Mouse (Mus musculus): ENCODE measurements around the gene Prickle4. TPM values are rescaled to one million over a fixed set of nuclear protein-coding genes. Genes with fewer than 3 reads are reported as not detected.
A peak's percentile ranks its signal among the peaks of the same experiment; 100 is the strongest.

Prickle4 gene
- polyA plus RNA-seq, 2 experiments = 0.23 TPM; not detected in 1

DNA sequence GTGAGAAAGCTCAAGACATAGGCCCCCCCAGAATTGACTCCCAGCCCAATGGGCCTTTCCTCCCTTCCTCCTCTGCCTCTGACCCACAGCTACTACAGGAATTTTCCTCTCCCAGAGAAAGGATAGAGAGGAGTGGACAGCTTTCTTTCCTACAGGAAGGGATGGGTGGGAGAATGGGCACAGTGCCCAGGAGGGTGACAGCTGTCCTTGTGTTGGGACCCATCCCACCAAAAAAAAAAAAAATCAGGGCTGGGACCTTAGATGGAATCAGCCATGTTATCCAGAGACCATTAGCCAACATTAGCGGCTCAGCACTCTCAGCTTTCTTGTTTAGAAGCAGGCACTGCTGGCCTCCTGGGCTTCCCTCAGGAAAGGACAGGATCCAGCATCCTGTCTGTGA, 11.7 kb upstream of the Prickle4 start:
- TF ChIP-seq EP300 (IDR thresholded peaks at IDR 0.05; ENCODE audit: low read depth) (no peak), CTCF (IDR thresholded peaks at IDR 0.05; ENCODE audit: low read depth) (no peak)
- H3K4me1 ChIP-seq (replicated peaks; ENCODE audit: control insufficient read depth in 2 of 2, insufficient read depth in 2 of 2, low read length in 1 of 2) = 0 out of 4 replicates have a peak, but pooled peaks cover 0 to 2% of the 10 kb centered on the region in 2 experiments
- WGBS (ENCODE audit: insufficient replicate concordance) = 41% methylated on average over 1 of the region's 1 CpGs
- ATAC-seq (ENCODE audit: insufficient read depth) (no peak), DNase-seq (ENCODE audit: low read depth in 3 of 3, low spot score in 3 of 3) (no peak)
- peaks cover 15% of the 10 kb centered on the region for H3K27me3 ChIP-seq (ENCODE audit: control insufficient read depth, insufficient read depth, low read length)
- H3K36me3 ChIP-seq (replicated peaks; ENCODE audit: control insufficient read depth, insufficient read depth, low read depth) = no peaks in the 10 kb centered on the region
- no peak overlapping the region for H3K27ac ChIP-seq
- H3K4me3 ChIP-seq (ENCODE audit: insufficient read depth in 1 of 2, low read depth in 2 of 2, low read length in 2 of 2) = no peak overlapping the region
- no peak overlapping the region for H3K4me2 ChIP-seq (ENCODE audit: low read depth)
- H3K9ac ChIP-seq (replicated peaks) = no peak overlapping the region
- no peaks in the 10 kb centered on the region for H3K9me3 ChIP-seq (ENCODE audit: control insufficient read depth, low read length)

DNA sequence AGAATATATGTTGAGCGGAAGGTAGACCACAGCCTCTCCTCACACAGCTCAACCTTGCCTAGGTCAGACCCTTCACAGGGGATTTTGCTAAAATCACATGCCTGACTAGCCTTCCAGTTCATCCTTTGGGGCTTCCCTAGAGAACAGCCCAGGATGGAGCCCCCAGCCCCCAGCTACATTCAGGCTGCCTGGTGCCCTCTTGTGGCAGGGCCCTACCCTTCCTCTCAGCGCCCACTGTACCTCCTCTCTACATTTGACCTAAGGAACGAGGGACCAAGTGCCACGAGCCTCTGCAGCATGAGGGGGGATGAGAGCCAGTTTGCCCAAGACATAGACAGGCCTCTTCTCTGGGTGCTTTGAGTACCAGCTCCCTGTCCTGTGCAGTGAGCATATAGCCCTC, 10.2 kb upstream of the Prickle4 start:
- WGBS (ENCODE audit: insufficient replicate concordance) = 62% methylated on average over 4 of the region's 4 CpGs
- Histone ChIP-seq H3K27me3 (ENCODE audit: control insufficient read depth, insufficient read depth, low read length) (peaks cover 15% of the 10 kb centered on the region), H3K9ac (replicated peaks) (no peak overlapping the region)

GRCm38 (mm10) chr17:47703556-47703955, 9.0 kb upstream of the Prickle4 start:
- no peak overlapping the region for H3K9ac ChIP-seq (replicated peaks)
- H3K4me3 ChIP-seq (ENCODE audit: insufficient read depth in 1 of 2, low read depth in 2 of 2, low read length in 2 of 2) = no peak overlapping the region
- TF ChIP-seq EP300 (IDR thresholded peaks at IDR 0.05; ENCODE audit: low read depth) (no peak), CTCF (IDR thresholded peaks at IDR 0.05; ENCODE audit: low read depth) (no peak)
- ATAC-seq (ENCODE audit: insufficient read depth) = no peak
- no peak overlapping the region for H3K4me2 ChIP-seq (ENCODE audit: low read depth)
- DNase-seq (ENCODE audit: low read depth in 3 of 3, low spot score in 3 of 3) = no peak
- 19% methylated on average over 20 of the region's 20 CpGs for WGBS (ENCODE audit: insufficient replicate concordance)
- no peaks in the 10 kb centered on the region for H3K36me3 ChIP-seq (replicated peaks; ENCODE audit: control insufficient read depth, insufficient read depth, low read depth)
- H3K9me3 ChIP-seq (ENCODE audit: control insufficient read depth, low read length) = no peaks in the 10 kb centered on the region
- no peaks in the 10 kb centered on the region; a peak in 1 of 4 replicates for H3K4me1 ChIP-seq (replicated peaks; ENCODE audit: control insufficient read depth in 2 of 2, insufficient read depth in 2 of 2, low read length in 1 of 2)
- H3K27ac ChIP-seq = no peak overlapping the region
- H3K27me3 ChIP-seq (ENCODE audit: control insufficient read depth, insufficient read depth, low read length) = peaks cover 15% of the 10 kb centered on the region

More for the DNA sequence above, 10.2 kb upstream of the Prickle4 start:
- Histone ChIP-seq H3K4me3 (ENCODE audit: insufficient read depth in 1 of 2, low read depth in 2 of 2, low read length in 2 of 2) (no peak overlapping the region), H3K4me2 (ENCODE audit: low read depth) (no peak overlapping the region), H3K36me3 (replicated peaks; ENCODE audit: control insufficient read depth, insufficient read depth, low read depth) (no peaks in the 10 kb centered on the region), H3K9me3 (ENCODE audit: control insufficient read depth, low read length) (no peaks in the 10 kb centered on the region), H3K27ac (no peak overlapping the region), H3K4me1 (replicated peaks; ENCODE audit: control insufficient read depth in 2 of 2, insufficient read depth in 2 of 2, low read length in 1 of 2) (no peaks in the 10 kb centered on the region; a peak in 1 of 4 replicates)
- no peak for DNase-seq (ENCODE audit: low read depth in 3 of 3, low spot score in 3 of 3)
- no peak for TF ChIP-seq EP300 (IDR thresholded peaks at IDR 0.05; ENCODE audit: low read depth)
- TF ChIP-seq CTCF (IDR thresholded peaks at IDR 0.05; ENCODE audit: low read depth) = peak; percentile 46
- ATAC-seq (ENCODE audit: insufficient read depth) = no peak

DNA sequence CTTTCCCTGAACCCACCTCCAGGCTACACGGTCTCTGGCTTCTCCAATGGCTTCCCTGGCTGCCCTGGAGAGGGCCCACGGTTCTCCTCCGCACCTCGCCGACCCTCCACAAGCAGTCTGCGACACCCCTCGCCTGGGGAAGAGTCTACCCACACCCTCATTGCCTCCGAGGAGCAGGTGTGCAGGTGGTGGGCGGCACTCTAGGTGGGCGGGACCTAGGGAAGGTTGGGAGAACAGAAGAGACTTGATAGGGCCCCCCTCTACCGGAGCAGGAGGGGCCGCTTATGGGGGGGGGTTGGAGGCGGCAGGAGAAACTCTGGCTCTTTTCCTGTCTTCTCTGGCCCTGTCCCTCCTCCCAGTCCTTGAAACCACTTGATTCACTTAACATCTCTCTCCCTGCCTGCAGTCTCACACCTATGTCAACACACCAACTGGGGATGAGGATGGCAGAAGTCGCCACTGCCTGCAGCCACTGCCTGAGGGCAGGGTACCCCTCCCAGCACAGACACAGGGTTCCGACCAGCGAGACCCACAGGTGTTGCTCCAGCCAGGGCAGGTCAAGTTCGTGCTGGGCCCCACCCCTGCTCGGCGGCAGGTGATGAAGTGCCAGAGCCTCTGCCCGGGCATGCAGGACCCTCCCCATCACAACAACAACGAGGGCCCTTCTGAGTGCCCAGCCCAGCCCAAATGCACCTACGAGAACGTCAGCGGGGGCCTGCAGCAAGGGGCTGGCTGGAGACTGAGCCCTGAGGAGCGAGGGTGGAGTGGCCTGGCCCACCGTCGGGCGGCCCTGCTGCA, 8.2 kb upstream of the Prickle4 start:
- no peak for ATAC-seq (ENCODE audit: insufficient read depth)
- peaks cover 15% of the 10 kb centered on the region for H3K27me3 ChIP-seq (ENCODE audit: control insufficient read depth, insufficient read depth, low read length)
- WGBS (ENCODE audit: insufficient replicate concordance) = 35% methylated on average over 28 of the region's 28 CpGs

DNA sequence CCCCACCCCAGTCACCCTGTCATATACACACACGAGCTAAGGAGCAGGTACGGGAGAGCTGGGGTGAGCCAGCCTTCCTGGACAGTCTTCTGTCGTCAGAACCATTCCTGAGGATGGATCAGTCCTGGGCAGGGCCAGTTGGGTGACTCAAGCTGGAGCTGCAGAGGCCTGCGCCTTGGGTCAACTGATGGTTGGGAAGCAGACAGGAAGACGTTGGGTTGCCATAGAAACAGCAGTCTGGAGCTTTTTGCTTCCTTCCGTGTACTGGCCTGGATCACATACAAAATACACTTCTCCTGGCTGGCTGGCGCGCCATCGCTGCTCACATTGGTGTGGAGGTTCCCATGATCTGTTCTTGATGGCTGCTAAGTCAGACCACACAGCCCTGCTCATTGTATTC, 7.3 kb upstream of the Prickle4 start:
- Histone ChIP-seq H3K27ac (no peak overlapping the region), H3K27me3 (ENCODE audit: control insufficient read depth, insufficient read depth, low read length) (peaks cover 18% of the 10 kb centered on the region), H3K9ac (replicated peaks) (no peak overlapping the region), H3K4me1 (replicated peaks; ENCODE audit: control insufficient read depth in 2 of 2, insufficient read depth in 2 of 2, low read length in 1 of 2) (peaks cover 0 to 1% of the 10 kb centered on the region in 2 experiments; a peak in 2 of 4 replicates), H3K9me3 (ENCODE audit: control insufficient read depth, low read length) (no peaks in the 10 kb centered on the region), H3K4me3 (ENCODE audit: insufficient read depth in 1 of 2, low read depth in 2 of 2, low read length in 2 of 2) (no peak overlapping the region), H3K36me3 (replicated peaks; ENCODE audit: control insufficient read depth, insufficient read depth, low read depth) (no peaks in the 10 kb centered on the region), H3K4me2 (ENCODE audit: low read depth) (no peak overlapping the region)
- no peak for TF ChIP-seq CTCF (IDR thresholded peaks at IDR 0.05; ENCODE audit: low read depth)
- no peak for TF ChIP-seq EP300 (IDR thresholded peaks at IDR 0.05; ENCODE audit: low read depth)
- no peak for ATAC-seq (ENCODE audit: insufficient read depth)
- WGBS (ENCODE audit: insufficient replicate concordance) = 65% methylated on average over 9 of the region's 9 CpGs
- no peak for DNase-seq (ENCODE audit: low read depth in 3 of 3, low spot score in 3 of 3)

More for the DNA sequence above, 8.2 kb upstream of the Prickle4 start:
- TF ChIP-seq EP300 (IDR thresholded peaks at IDR 0.05; ENCODE audit: low read depth) (no peak), CTCF (IDR thresholded peaks at IDR 0.05; ENCODE audit: low read depth) (no peak)
- H3K4me1 ChIP-seq (replicated peaks; ENCODE audit: control insufficient read depth in 2 of 2, insufficient read depth in 2 of 2, low read length in 1 of 2) = peaks cover 0 to 1% of the 10 kb centered on the region in 2 experiments; a peak in 2 of 4 replicates
- H3K9me3 ChIP-seq (ENCODE audit: control insufficient read depth, low read length) = no peaks in the 10 kb centered on the region
- H3K4me3 ChIP-seq (ENCODE audit: insufficient read depth in 1 of 2, low read depth in 2 of 2, low read length in 2 of 2) = no peak overlapping the region
- H3K27ac ChIP-seq = no peak overlapping the region
- H3K4me2 ChIP-seq (ENCODE audit: low read depth) = no peak overlapping the region
- no peak for DNase-seq (ENCODE audit: low read depth in 3 of 3, low spot score in 3 of 3)
- H3K9ac ChIP-seq (replicated peaks) = no peak overlapping the region
- no peaks in the 10 kb centered on the region for H3K36me3 ChIP-seq (replicated peaks; ENCODE audit: control insufficient read depth, insufficient read depth, low read depth)
